Mouse (Mus musculus) T-helper 17 cell (primary cell): ENCODE results near the gene Gm10337.

Experiments
- in situ Hi-C, 2 experiments: fragments of 300-600 bp; cut with MboI, MseI; formaldehyde crosslinking; loops; 1 replicate in 1 of 2; 2 replicates in 1 of 2; pipeline ENCODE4 v1.15.1; 2025; ENCODE audit warnings: high pct_unique_total_duplicates in 2 of 2

Gene Gm10337

GRCm38 (mm10) chr15:102499851-102500250 is 3.7 kb upstream of the Gm10337 start:
- in situ Hi-C loops, result loop anchor here (10.0 to 25.0 kb wide), 2 partner anchors 415 to 737 kb away; partner anchors contain the start of genes Cbx5 (in 1 of the 2) and Hnrnpa1 (in 1 of the 2)

GRCm38 (mm10) chr15:102500479-102500878 is 3.0 kb upstream of the Gm10337 start:
- in situ Hi-C loops, result loop anchor here (10.0 to 25.0 kb wide), 2 partner anchors 416 to 737 kb away; partner anchors contain the start of genes Cbx5 (in 1 of the 2) and Hnrnpa1 (in 1 of the 2)

GRCm38 (mm10) chr15:102501084-102501814 is 2.3 kb upstream of the Gm10337 start:
- in situ Hi-C loops, result loop anchor here (10.0 to 25.0 kb wide), 2 partner anchors 416 to 736 kb away; partner anchors contain the start of genes Cbx5 (in 1 of the 2) and Hnrnpa1 (in 1 of the 2)

GRCm38 (mm10) chr15:102502254-102502840 is 1.2 kb upstream of the Gm10337 start:
- in situ Hi-C loops, result loop anchor here (10.0 to 25.0 kb wide), 2 partner anchors 418 to 735 kb away; partner anchors contain the start of genes Cbx5 (in 1 of the 2) and Hnrnpa1 (in 1 of the 2)

GRCm38 (mm10) chr15:102503924-102504782 is 631 bp downstream of the Gm10337 start:
- in situ Hi-C loops, result loop anchor here (10.0 to 25.0 kb wide), 2 partner anchors 419 to 733 kb away; partner anchors contain the start of genes Cbx5 (in 1 of the 2) and Hnrnpa1 (in 1 of the 2)

GRCm38 (mm10) chr15:102505073-102505769 is 1.7 kb downstream of the Gm10337 start:
- in situ Hi-C loops, result loop anchor here (10.0 to 25.0 kb wide), 2 partner anchors 420 to 732 kb away; partner anchors contain the start of genes Cbx5 (in 1 of the 2) and Hnrnpa1 (in 1 of the 2)

GRCm38 (mm10) chr15:102505770-102506463 is 2.4 kb downstream of the Gm10337 start:
- in situ Hi-C loops, result loop anchor here (10.0 to 25.0 kb wide), 2 partner anchors 421 to 731 kb away; partner anchors contain the start of genes Cbx5 (in 1 of the 2) and Hnrnpa1 (in 1 of the 2)

- in situ Hi-C loops, result loop anchor here (10.0 to 25.0 kb wide), 2 partner anchors 422 to 731 kb away; partner anchors contain the start of genes Cbx5 (in 1 of the 2) and Hnrnpa1 (in 1 of the 2)
Observed at GRCm38 (mm10) chr15:102506464-102506830, 2.9 kb downstream of the Gm10337 start.

- in situ Hi-C loops, result loop anchor here (10.0 to 25.0 kb wide), 2 partner anchors 422 to 730 kb away; partner anchors contain the start of genes Cbx5 (in 1 of the 2) and Hnrnpa1 (in 1 of the 2)
Observed at GRCm38 (mm10) chr15:102506864-102507263, 3.3 kb downstream of the Gm10337 start.

GRCm38 (mm10) chr15:102507561-102507960 is 4.0 kb downstream of the Gm10337 start:
- in situ Hi-C loops, result loop anchor here (10.0 to 25.0 kb wide), 2 partner anchors 423 to 730 kb away; partner anchors contain the start of genes Cbx5 (in 1 of the 2) and Hnrnpa1 (in 1 of the 2)

- in situ Hi-C loops, result loop anchor here (10.0 to 25.0 kb wide), 2 partner anchors 424 to 729 kb away; partner anchors contain the start of genes Cbx5 (in 1 of the 2) and Hnrnpa1 (in 1 of the 2)
Observed at GRCm38 (mm10) chr15:102508336-102508735, 4.8 kb downstream of the Gm10337 start.

- in situ Hi-C loops, result loop anchor here in 1 of 2 experiments (25.0 kb wide), 1 partner anchor 727 kb away; the partner anchor contains the start of genes Cbx5 and Hnrnpa1
Observed at GRCm38 (mm10) chr15:102510110-102510509, 6.6 kb downstream of the Gm10337 start.

- in situ Hi-C loops, result loop anchor here in 1 of 2 experiments (25.0 kb wide), 1 partner anchor 727 kb away; the partner anchor contains the start of genes Cbx5 and Hnrnpa1
Observed at GRCm38 (mm10) chr15:102510590-102511284, 7.2 kb downstream of the Gm10337 start.

- in situ Hi-C loops, result loop anchor here in 1 of 2 experiments (25.0 kb wide), 1 partner anchor 726 kb away; the partner anchor contains the start of genes Cbx5 and Hnrnpa1
Observed at GRCm38 (mm10) chr15:102511285-102511833, 7.8 kb downstream of the Gm10337 start.

GRCm38 (mm10) chr15:102512010-102512409 is 8.5 kb downstream of the Gm10337 start:
- in situ Hi-C loops, result loop anchor here in 1 of 2 experiments (25.0 kb wide), 1 partner anchor 725 kb away; the partner anchor contains the start of genes Cbx5 and Hnrnpa1

GRCm38 (mm10) chr15:102512471-102512870 is 8.9 kb downstream of the Gm10337 start:
- in situ Hi-C loops, result loop anchor here in 1 of 2 experiments (25.0 kb wide), 1 partner anchor 725 kb away; the partner anchor contains the start of genes Cbx5 and Hnrnpa1

- in situ Hi-C loops, result loop anchor here in 1 of 2 experiments (25.0 kb wide), 1 partner anchor 724 kb away; the partner anchor contains the start of genes Cbx5 and Hnrnpa1
Observed at GRCm38 (mm10) chr15:102513004-102513403, 9.5 kb downstream of the Gm10337 start.
